In the genomic region with DNA sequence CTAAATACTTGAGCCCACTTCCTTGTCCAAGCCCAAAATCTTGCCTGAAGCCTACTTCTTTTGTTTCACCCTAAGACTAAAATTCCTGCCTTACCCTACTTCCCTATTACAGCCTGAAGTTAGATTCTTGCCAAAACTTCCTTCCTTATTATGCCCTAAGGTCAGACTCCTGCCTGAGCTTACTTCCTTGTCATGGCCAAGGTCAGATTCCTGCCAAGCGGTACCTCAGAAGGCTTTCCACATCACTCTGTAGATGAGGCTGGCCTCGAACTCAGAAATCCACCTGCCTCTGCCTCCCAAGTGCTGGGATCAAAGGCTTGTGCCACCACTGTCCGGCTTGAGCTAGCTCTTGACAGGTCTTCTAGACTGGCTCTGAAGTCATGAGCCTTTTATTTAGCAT, we compare ENCODE assay signal across 1 mouse cellular context. TPM values are rescaled to one million over a fixed set of nuclear protein-coding genes. Genes with fewer than 3 reads are reported as not detected.
"Had no signal": no experiment of that assay in that cellular context is flagged by ENCODE, and none has a peak within 500 bp of the region (broad histone marks: within the 10 kb centered on the region; RNA-seq: fewer than 3 reads in every experiment).

No protein-coding gene starts in this region.

RNA-seq across cellular contexts. Expression of a gene that starts 38.8 kb away (rescaled TPM):
- total RNA-seq: hematopoietic stem cell, adult 5-6 weeks had no signal

RNA-seq across cellular contexts. Expression of a gene that starts 50.2 kb away (rescaled TPM):
- total RNA-seq: hematopoietic stem cell, adult 5-6 weeks had no signal
